Mouse (Mus musculus): ENCODE results near the gene Nfkbia. TPM values are rescaled to one million over a fixed set of nuclear protein-coding genes. Genes with fewer than 3 reads are reported as not detected.

The Nfkbia gene
- total RNA-seq, 2 experiments from 2014 or later: 69.4 to 81.5 TPM

DNA sequence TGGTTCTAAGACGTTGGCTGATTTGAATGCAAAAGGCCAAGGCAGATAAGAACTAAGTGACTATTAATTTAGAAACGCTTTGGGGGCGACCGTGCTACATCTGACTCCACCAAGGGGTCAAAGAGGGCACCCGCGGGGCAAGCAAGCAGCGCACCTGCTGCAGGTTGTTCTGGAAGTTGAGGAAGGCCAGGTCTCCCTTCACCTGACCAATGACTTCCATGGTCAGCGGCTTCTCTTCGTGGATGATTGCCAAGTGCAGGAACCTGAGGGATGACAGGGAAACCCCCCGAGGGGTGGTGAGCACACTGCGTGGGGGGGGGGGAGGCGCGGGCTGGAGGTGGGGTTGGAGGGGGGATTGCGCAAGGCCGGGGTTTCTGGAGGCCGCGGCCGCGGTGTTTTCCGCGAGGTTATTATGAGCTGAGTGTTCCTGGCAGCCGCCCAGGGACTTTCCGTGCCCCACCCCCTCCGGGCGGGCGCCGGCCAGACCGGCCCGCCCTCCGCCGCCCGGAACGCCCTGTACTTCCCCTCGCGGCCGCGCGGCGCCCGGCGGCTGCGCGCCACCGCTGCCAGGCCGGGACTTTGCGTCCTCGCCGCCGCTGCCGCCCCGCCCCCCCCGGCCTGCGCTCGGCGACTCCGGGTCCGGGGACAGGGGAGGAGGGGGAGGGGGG lies 797 bp downstream of the Nfkbia start:
- intact Hi-C loops (cut with DNase I): loop anchor here (1.0 to 10.0 kb wide), 4 partner anchors 19 to 343 kb away; partner anchors contain the start of gene Brms1l
- peak; percentile 99 to 100 for DNase-seq

GRCm38 (mm10) chr12:55490722-55491449 lies 1.6 kb downstream of the Nfkbia start:
- peak; percentile 56 to 64 for DNase-seq
- intact Hi-C loops (cut with DNase I): loop anchor here (2.0 to 10.0 kb wide), 2 partner anchors 18 to 344 kb away; partner anchors contain the start of gene Brms1l

DNA sequence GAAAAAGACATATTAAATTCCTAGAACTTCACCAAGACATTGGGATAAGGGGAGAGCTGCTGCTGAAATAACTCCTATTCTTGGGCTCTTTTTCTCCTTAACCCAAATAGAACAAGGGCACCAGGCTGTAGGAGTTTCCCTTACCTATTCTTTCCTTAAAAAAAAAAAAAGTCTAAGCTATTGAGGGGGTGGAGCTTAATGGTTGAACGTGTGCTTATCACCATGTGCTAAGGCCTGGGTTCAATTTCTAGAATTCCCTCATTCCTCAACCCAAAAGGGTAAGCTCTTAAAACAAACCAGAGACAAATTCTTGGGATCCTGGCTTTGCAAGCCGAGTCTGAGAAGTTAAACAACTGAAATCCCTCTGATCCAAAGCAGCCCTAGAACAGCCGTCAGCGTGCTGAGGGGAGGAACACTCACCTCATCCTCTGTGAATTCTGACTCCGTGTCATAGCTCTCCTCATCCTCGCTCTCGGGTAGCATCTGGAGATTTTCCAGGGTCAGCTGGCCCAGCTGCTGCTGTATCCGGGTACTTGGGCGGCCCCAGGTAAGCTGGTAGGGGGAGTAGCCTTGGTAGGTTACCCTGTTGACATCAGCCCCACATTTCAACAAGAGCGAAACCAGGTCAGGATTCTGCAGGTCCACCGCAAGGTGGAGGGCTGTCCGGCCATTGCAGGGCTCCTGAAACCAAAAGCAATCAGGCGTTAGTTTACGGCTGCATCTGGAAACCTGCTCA lies 2.3 kb downstream of the Nfkbia start:
- peak in 1 of 2 experiments; percentile 14 for DNase-seq
- intact Hi-C loops (cut with DNase I): loop anchor here (2.0 to 10.0 kb wide), 2 partner anchors 17 to 345 kb away; partner anchors contain the start of gene Brms1l

- no peak for DNase-seq
- intact Hi-C loops (cut with DNase I): no loop called here
Observed at GRCm38 (mm10) chr12:55488661-55489447, 3.6 kb downstream of the Nfkbia start.

DNA sequence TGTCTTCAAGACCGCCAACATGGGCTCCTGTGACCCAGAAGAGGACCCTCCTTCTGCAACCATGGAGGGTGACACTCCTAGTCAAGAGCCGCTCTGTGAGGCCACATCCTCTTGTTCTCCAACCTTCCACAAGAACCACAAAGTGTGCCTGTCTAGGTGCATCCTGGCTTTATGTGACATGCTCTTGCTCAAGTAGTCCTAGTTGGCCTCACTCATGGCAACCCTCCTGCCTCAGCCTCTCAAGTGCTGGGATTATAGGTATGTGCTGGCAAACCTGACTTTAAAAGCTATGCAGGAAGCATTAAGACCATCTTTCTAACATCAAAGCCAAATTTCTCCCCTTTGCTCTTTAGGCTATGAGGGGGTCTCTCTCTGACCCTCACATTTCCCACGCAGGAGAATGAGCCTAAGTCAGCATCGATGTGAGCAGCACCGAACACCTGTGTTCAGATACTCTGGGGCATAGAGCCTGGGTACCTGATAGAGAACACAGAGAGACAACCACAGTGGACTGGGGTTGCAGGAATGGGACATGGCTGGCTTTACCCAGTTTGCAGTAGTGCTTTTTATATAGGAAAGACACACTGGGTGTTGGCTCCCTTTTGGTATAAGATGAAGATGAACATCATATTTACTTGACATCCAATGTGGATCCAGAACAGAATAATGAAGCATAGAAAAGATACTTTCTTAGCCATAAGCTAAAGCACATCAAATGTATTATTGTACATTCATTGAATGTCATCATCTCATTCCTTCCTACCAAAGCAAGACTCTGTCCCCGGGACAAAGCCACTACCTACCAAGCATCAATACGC lies 4.4 kb downstream of the Nfkbia start:
- DNase-seq: no peak

GRCm38 (mm10) chr12:55486923-55487674 lies 5.3 kb downstream of the Nfkbia start:
- DNase-seq: no peak

More for the DNA sequence above, 4.4 kb downstream of the Nfkbia start:
- intact Hi-C loops (cut with DNase I): no loop called here

GRCm38 (mm10) chr12:55484800-55485199 lies 7.6 kb downstream of the Nfkbia start:
- intact Hi-C loops (cut with DNase I): no loop called here
- DNase-seq: no peak

More at GRCm38 (mm10) chr12:55486923-55487674, 5.3 kb downstream of the Nfkbia start:
- intact Hi-C loops (cut with DNase I): no loop called here

DNA sequence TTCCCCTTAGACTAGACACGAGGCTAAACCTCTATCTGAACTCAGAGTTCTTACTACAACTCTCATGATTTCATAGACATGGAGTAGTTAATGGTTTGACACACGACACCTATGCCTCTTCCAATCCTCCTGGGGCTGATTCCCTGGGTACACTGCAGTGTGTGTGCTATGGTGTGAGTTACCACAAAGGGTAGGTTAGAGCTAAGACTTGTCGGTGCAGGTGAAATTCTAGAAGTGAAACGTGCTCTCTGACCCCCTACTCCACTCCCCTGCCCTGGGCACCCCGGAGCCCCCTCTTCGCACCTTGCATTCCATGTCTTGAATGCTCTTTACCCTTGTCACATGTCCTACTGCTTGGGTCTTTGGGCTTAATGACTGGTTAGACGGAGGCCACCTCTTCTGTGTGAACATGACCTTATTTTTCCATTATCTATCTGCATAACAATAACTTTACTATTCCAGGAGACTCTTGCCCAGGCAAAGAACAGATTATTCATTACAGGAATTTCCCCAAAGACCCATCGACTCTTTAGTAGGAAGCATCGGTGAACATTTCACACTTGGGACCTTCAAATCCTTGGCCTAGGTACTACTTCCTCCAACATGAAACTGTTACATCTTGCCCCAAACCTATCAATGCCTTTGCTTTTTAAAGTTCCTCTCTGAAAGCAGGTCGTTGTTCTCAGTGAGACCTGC lies 8.2 kb downstream of the Nfkbia start:
- no peak for DNase-seq
- intact Hi-C loops (cut with DNase I): no loop called here

GRCm38 (mm10) chr12:55483591-55483990 lies 8.9 kb downstream of the Nfkbia start:
- no peak for DNase-seq
- intact Hi-C loops (cut with DNase I): no loop called here

- intact Hi-C loops (cut with DNase I): no loop called here
- DNase-seq: no peak
Observed at GRCm38 (mm10) chr12:55482732-55483131, 9.7 kb downstream of the Nfkbia start.

GRCm38 (mm10) chr12:55481739-55482138 lies 10.7 kb downstream of the Nfkbia start:
- intact Hi-C loops (cut with DNase I): no loop called here
- no peak for DNase-seq

- intact Hi-C loops (cut with DNase I): no loop called here
- DNase-seq: no peak
Observed at GRCm38 (mm10) chr12:55480471-55481153, 11.8 kb downstream of the Nfkbia start.

GRCm38 (mm10) chr12:55478901-55479300 lies 13.5 kb downstream of the Nfkbia start:
- DNase-seq: no peak
- intact Hi-C loops (cut with DNase I): no loop called here

- no peak for DNase-seq
- intact Hi-C loops (cut with DNase I): no loop called here
Observed at GRCm38 (mm10) chr12:55474209-55474583, 18.3 kb downstream of the Nfkbia start.

GRCm38 (mm10) chr12:55473250-55474208 lies 18.9 kb downstream of the Nfkbia start:
- intact Hi-C loops (cut with DNase I): loop anchor here (2.0 kb wide), 1 partner anchor 17 kb away; no protein-coding TSS in a partner anchor
- DNase-seq: peak; percentile 75 to 84

GRCm38 (mm10) chr12:55471344-55471743 lies 21.1 kb downstream of the Nfkbia start:
- intact Hi-C loops (cut with DNase I): no loop called here
- no peak for DNase-seq
